In the genomic region with DNA sequence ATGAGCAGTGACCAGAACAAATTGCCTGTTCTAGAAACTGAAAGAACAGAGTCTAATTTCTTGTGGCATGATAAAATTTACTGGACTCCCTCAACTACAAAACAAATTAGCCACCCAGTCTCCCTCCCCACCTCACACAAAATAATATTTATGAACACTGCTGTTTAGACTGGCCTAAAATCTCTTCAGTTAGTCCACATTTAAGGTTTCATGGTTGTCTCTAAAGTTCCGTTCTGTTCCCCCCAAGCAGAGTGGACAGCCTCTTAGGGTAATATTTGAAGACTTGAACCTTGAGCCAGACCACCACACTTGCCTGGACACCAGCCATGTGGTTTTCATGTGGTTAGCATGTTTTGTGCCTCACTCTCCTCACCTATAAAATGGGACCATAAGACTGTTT, we compare ENCODE assay signal across 15 mouse cellular contexts.
"Had no signal": no experiment of that assay in that cellular context is flagged by ENCODE, and none has a peak within 500 bp of the region (broad histone marks: within the 10 kb centered on the region; RNA-seq: fewer than 3 reads in every experiment).

No protein-coding gene starts in this region.

- H3K9me3 ChIP-seq: intestine, embryonic 15.5 days; limb, embryonic 12.5 days; liver, embryonic 13.5 days; neural tube, embryonic 15.5 days had no signal

- H3K4me3 ChIP-seq: intestine, embryonic 15.5 days; layer of hippocampus, adult 2 months; limb, embryonic 12.5 days; liver, embryonic 13.5 days; myocyte; neural tube, embryonic 15.5 days had no signal

- ATAC-seq: intestine, embryonic 15.5 days; liver, postnatal 0 days; lung, postnatal 0 days had no signal

- H3K27me3 ChIP-seq: intestine, embryonic 15.5 days; neural tube, embryonic 15.5 days had no signal

- DNase-seq: kidney, adult 18-20 months; kidney, postnatal 36 days; liver; liver, embryonic 13.5 days; liver, postnatal 0 days; right cerebral cortex, adult 18-20 months; right cerebral cortex, postnatal 25 days; thymus, postnatal 4 days had no signal

- H3K27ac ChIP-seq: layer of hippocampus, adult 2 months; liver, embryonic 13.5 days; macrophage; neural tube, embryonic 15.5 days had no signal

- H3K36me3 ChIP-seq: intestine, embryonic 15.5 days; limb, embryonic 12.5 days; liver, embryonic 13.5 days; neural tube, embryonic 15.5 days had no signal

- H3K4me2 ChIP-seq: intestine, embryonic 15.5 days; limb, embryonic 12.5 days; liver, embryonic 13.5 days; neural tube, embryonic 15.5 days had no signal

- H3K9ac ChIP-seq: intestine, embryonic 15.5 days; limb, embryonic 12.5 days; liver, embryonic 13.5 days; liver, postnatal 0 days; neural tube, embryonic 15.5 days had no signal
